Mouse (Mus musculus) midbrain, postnatal 0 days (tissue): ENCODE data around the gene Mga. TPM values are rescaled to one million over a fixed set of nuclear protein-coding genes. Genes with fewer than 3 reads are reported as not detected.

Experiments
- ATAC-seq: fragments of 200-750 bp; cut with Nextera tagmentation; 2 replicates; pipeline ENCODE4 v1.8.0; 2017; ENCODE audit warnings: moderate number of reproducible peaks, mild to moderate bottlenecking, moderate TSS enrichment, moderate library complexity; ENCODE audit not compliant: low FRiP score
- DNase-seq: peaks from one replicate; pipeline ENCODE4 v3.0.0-alpha.2; 2015; ENCODE audit warnings: low spot score
- H3K27ac ChIP-seq: fragments of 300-500 bp; sonication (generic); 2 replicates; pipeline ENCODE4 v1.5.1; 2014; ENCODE audit warnings: low read depth, mild to moderate bottlenecking, low read length, mixed read lengths
- H3K27me3 ChIP-seq: fragments of 300-500 bp; sonication (generic); 2 replicates; pipeline ENCODE4 v1.6.1; 2014; ENCODE audit warnings: low read length, control low read depth, mixed read lengths; ENCODE audit not compliant: insufficient read depth
- H3K36me3 ChIP-seq: fragments of 300-500 bp; sonication (generic); 2 replicates; pipeline ENCODE4 v1.6.1; 2014; ENCODE audit warnings: low read length, control low read depth, mixed read lengths; ENCODE audit not compliant: insufficient read depth
- H3K4me1 ChIP-seq: fragments of 300-500 bp; sonication (generic); 2 replicates; pipeline ENCODE4 v1.6.1; 2014; ENCODE audit warnings: mild to moderate bottlenecking, control low read depth, antibody characterized with exemption, low read length, mixed read lengths; ENCODE audit not compliant: insufficient read depth
- H3K4me2 ChIP-seq: fragments of 300-500 bp; sonication (generic); 2 replicates; pipeline ENCODE4 v1.6.1; 2014; ENCODE audit warnings: low read depth, mild to moderate bottlenecking, low read length, mixed read lengths; ENCODE audit not compliant: poor library complexity, severe bottlenecking
- H3K4me3 ChIP-seq: fragments of 300-500 bp; sonication (generic); 2 replicates; pipeline ENCODE4 v1.5.1; 2014; ENCODE audit warnings: low read depth, mild to moderate bottlenecking, low read length, moderate library complexity
- H3K9ac ChIP-seq: fragments of 300-500 bp; sonication (generic); replicated peaks from 2 replicates; pipeline ENCODE4 v1.6.1; 2014; ENCODE audit warnings: mild to moderate bottlenecking, low read length, moderate library complexity, mixed read lengths; ENCODE audit not compliant: poor library complexity, severe bottlenecking
- H3K9me3 ChIP-seq: fragments of 300-500 bp; sonication (generic); 2 replicates; pipeline ENCODE4 v1.6.1; 2016; ENCODE audit warnings: low read length, control low read depth
- CTCF ChIP-seq: IDR thresholded peaks from 2 replicates; pipeline ENCODE4 v1.5.1; 2016; ENCODE audit warnings: antibody characterized with exemption, mild to moderate bottlenecking
- WGBS: fragments of 180-500 bp; shearing (Covaris S2); extraction: QIAGEN DNeasy Blood & Tissue Kit; methylation state at CpG from one replicate; pipeline ENCODE4 v1.1.7; 2014; 5-methylcytosine and 5-hydroxymethylcytosine counted together
- polyA plus RNA-seq: library from polyadenylated mRNA; unstranded; fragments of >200 nt; fragmentation: Nextera tagmentation; extraction: Ambion mirVana; gene quantifications from 2 replicates; pipeline ENCODE4 v1.2.1, GENCODE M21; 2015
- total RNA-seq: library from RNA; depleted of rRNA; stranded (reverse); fragments of >200 nt; gene quantifications from 2 replicates; pipeline ENCODE4 v1.2.3, GENCODE M21; 2014; rRNA removed

Gene Mga
- total RNA-seq, result 68.4 and 75.1 TPM in 2 replicates
- polyA plus RNA-seq, result 11.9 and 16.2 TPM in 2 replicates

GRCm38 (mm10) chr2:119897090-119897732 lies at the start of gene Mga:
Mga (plus strand) TSS chr2:119897228.
- peak; percentile 98 for ATAC-seq
- H3K4me2 ChIP-seq, result peak within 1 kb of the TSS; percentile 82
- peak; percentile 98 for DNase-seq
- H3K9me3 ChIP-seq, result no peaks in the 10 kb centered on the region
- WGBS, result under 1% methylated on average over 58 of the region's 58 CpGs
- peak within 1 kb of the TSS; percentile 55 for H3K4me3 ChIP-seq
- peak within 1 kb of the TSS; percentile 85 for H3K27ac ChIP-seq
- H3K4me1 ChIP-seq, result 0 out of 2 replicates have a peak, but pooled peaks cover 9% of the 10 kb centered on the region
- H3K9ac ChIP-seq, result peak within 1 kb of the TSS; percentile 61
- TF ChIP-seq CTCF, result no peak
- no peaks in the 10 kb centered on the region for H3K36me3 ChIP-seq
- H3K27me3 ChIP-seq, result no peaks in the 10 kb centered on the region

GRCm38 (mm10) chr2:119853811-119854210 lies 43.2 kb upstream of the Mga start:
- WGBS, result 84% methylated on average over 4 of the region's 4 CpGs
- no peak overlapping the region for H3K4me3 ChIP-seq
- H3K9me3 ChIP-seq, result no peaks in the 10 kb centered on the region
- no peaks in the 10 kb centered on the region for H3K27me3 ChIP-seq
- no peak overlapping the region for H3K9ac ChIP-seq
- ATAC-seq (no peak), DNase-seq (no peak)
- H3K4me1 ChIP-seq, result no peaks in the 10 kb centered on the region
- no peak overlapping the region for H3K4me2 ChIP-seq
- no peaks in the 10 kb centered on the region for H3K36me3 ChIP-seq
- no peak for TF ChIP-seq CTCF
- H3K27ac ChIP-seq, result no peak overlapping the region

- H3K4me2 ChIP-seq, result no peak overlapping the region
- H3K27ac ChIP-seq, result no peak overlapping the region
- WGBS, result 76% methylated on average over 6 of the region's 6 CpGs
- no peak overlapping the region for H3K4me3 ChIP-seq
- ATAC-seq, result no peak
- H3K27me3 ChIP-seq, result no peaks in the 10 kb centered on the region
- H3K9ac ChIP-seq, result no peak overlapping the region
- TF ChIP-seq CTCF, result no peak
- no peak for DNase-seq
- no peaks in the 10 kb centered on the region for H3K9me3 ChIP-seq
- no peaks in the 10 kb centered on the region for H3K36me3 ChIP-seq
- H3K4me1 ChIP-seq, result no peaks in the 10 kb centered on the region
These were observed 41.6 kb upstream of the Mga start for GRCm38 (mm10) chr2:119855310-119855850.

DNA sequence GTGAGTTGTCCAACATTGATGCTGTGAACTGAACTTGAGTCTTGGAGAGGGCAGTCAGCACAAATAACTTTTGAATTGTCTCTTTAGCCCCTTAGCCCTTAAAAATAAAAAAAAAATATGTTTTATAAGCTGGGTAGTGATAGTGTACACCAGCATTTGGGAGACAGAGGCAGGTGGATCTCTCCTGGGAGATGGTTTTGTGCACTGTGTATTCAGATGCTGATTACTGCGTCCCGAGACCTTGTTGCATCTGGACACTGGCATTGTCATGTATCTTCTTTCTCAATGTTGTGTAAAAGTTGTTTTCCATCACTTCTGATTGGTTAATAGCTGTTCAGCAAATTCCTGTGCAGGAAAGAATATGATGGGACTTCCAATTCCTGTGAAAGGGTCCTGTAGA lies 39.7 kb upstream of the Mga start:
- DNase-seq, result no peak
- H3K4me1 ChIP-seq, result no peaks in the 10 kb centered on the region
- WGBS, result 83% methylated on average over 2 of the region's 2 CpGs

DNA sequence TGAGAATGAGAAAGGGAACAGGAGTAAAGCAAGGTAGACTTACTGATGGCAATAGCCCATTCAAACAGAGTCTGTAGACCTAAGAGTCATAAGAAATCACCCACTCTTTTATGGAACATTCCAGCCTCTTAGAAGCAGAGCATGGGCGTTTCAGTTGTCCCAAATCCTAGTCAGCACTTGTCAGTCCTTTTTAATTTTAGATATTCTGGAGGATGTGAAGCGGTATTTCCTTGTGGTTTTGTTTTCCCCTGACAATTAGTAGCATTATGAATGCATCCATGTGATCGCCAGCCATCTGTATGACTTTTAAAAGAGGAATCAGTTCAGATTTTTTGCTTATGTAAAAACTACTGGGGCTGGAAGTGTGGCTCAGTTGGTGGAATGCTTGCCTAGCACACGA lies 32.5 kb upstream of the Mga start:
- no peaks in the 10 kb centered on the region for H3K27me3 ChIP-seq
- no peak for DNase-seq
- H3K27ac ChIP-seq, result no peak overlapping the region
- H3K4me1 ChIP-seq, result no peaks in the 10 kb centered on the region
- 72% methylated on average over 4 of the region's 4 CpGs for WGBS
- H3K9me3 ChIP-seq, result no peaks in the 10 kb centered on the region
- H3K36me3 ChIP-seq, result no peaks in the 10 kb centered on the region
- no peak overlapping the region for H3K4me2 ChIP-seq
- no peak overlapping the region for H3K4me3 ChIP-seq
- no peak for TF ChIP-seq CTCF
- no peak for ATAC-seq
- no peak overlapping the region for H3K9ac ChIP-seq

More for the DNA sequence above, 39.7 kb upstream of the Mga start:
- Histone ChIP-seq H3K4me3 (no peak overlapping the region), H3K9me3 (no peaks in the 10 kb centered on the region), H3K27me3 (no peaks in the 10 kb centered on the region), H3K27ac (no peak overlapping the region), H3K36me3 (no peaks in the 10 kb centered on the region), H3K9ac (no peak overlapping the region), H3K4me2 (no peak overlapping the region)
- TF ChIP-seq CTCF, result no peak
- no peak for ATAC-seq

- Histone ChIP-seq H3K9me3 (no peaks in the 10 kb centered on the region), H3K4me2 (peak overlapping the region; percentile 80), H3K4me1 (no peaks in the 10 kb centered on the region), H3K27ac (peak overlapping the region; percentile 93), H3K36me3 (no peaks in the 10 kb centered on the region), H3K9ac (peak overlapping the region; percentile 74), H3K4me3 (peak overlapping the region; percentile 52), H3K27me3 (no peaks in the 10 kb centered on the region)
- TF ChIP-seq CTCF, result peak; percentile 42
- DNase-seq, result peak; percentile 84
- ATAC-seq, result peak; percentile 91
- under 1% methylated on average over 69 of the region's 73 CpGs for WGBS
These were observed 24.5 kb upstream of the Mga start for GRCm38 (mm10) chr2:119872371-119873104.
